Mouse (Mus musculus): ENCODE results near the gene 4933424G06Rik. TPM values are rescaled to one million over a fixed set of nuclear protein-coding genes. Genes with fewer than 3 reads are reported as not detected.
A peak's percentile ranks its signal among the peaks of the same experiment; 100 is the strongest.
"Not testable (repeated sequence)": the region's sequence is repeated elsewhere in the genome, so short reads cannot be mapped to it uniquely, and the experiment has no call there.

The 4933424G06Rik gene
- 0.11 and 0.12 TPM in 2 replicates for polyA plus RNA-seq (2012; rRNA removed)

GRCm38 (mm10) chr1:36709854-36710280 is at the start of gene 4933424G06Rik:
Gene 4933424G06Rik (plus strand): TSS chr1:36710149.
- DNase-seq (ENCODE audit: low read depth): peak; percentile 99
- TF ChIP-seq POLR2A (IDR thresholded peaks at IDR 0.05; ENCODE audit: borderline replicate concordance, extremely low read depth, insufficient read depth, insufficient read length, poor library complexity, severe bottlenecking) (peak; percentile 80; the same call in 1 of the 2 replicates), CTCF (IDR thresholded peaks at IDR 0.05; ENCODE audit: borderline replicate concordance, extremely low read depth, insufficient read depth, insufficient read length) (no peak)

GRCm38 (mm10) chr1:36664457-36664856 is 45.5 kb upstream of the 4933424G06Rik start:
- peak; percentile 31 for DNase-seq (ENCODE audit: low read depth)
- TF ChIP-seq POLR2A (IDR thresholded peaks at IDR 0.05; ENCODE audit: borderline replicate concordance, extremely low read depth, insufficient read depth, insufficient read length, poor library complexity, severe bottlenecking) (no peak), CTCF (IDR thresholded peaks at IDR 0.05; ENCODE audit: borderline replicate concordance, extremely low read depth, insufficient read depth, insufficient read length) (peak; percentile 33; the same call in 1 of the 2 replicates)

GRCm38 (mm10) chr1:36665165-36665723 is 44.7 kb upstream of the 4933424G06Rik start:
- TF ChIP-seq POLR2A (IDR thresholded peaks at IDR 0.05; ENCODE audit: borderline replicate concordance, extremely low read depth, insufficient read depth, insufficient read length, poor library complexity, severe bottlenecking) (no peak), CTCF (IDR thresholded peaks at IDR 0.05; ENCODE audit: borderline replicate concordance, extremely low read depth, insufficient read depth, insufficient read length) (no peak)

GRCm38 (mm10) chr1:36665934-36666333 is 44.0 kb upstream of the 4933424G06Rik start:
- DNase-seq (ENCODE audit: low read depth): no peak
- TF ChIP-seq POLR2A (IDR thresholded peaks at IDR 0.05; ENCODE audit: borderline replicate concordance, extremely low read depth, insufficient read depth, insufficient read length, poor library complexity, severe bottlenecking): no peak
- TF ChIP-seq CTCF (IDR thresholded peaks at IDR 0.05; ENCODE audit: borderline replicate concordance, extremely low read depth, insufficient read depth, insufficient read length): no peak

More at GRCm38 (mm10) chr1:36665165-36665723, 44.7 kb upstream of the 4933424G06Rik start:
- DNase-seq (ENCODE audit: low read depth): no peak

GRCm38 (mm10) chr1:36668007-36668406 is 41.9 kb upstream of the 4933424G06Rik start:
- DNase-seq (ENCODE audit: low read depth): not testable (repeated sequence)

- DNase-seq (ENCODE audit: low read depth): no peak
- TF ChIP-seq CTCF (IDR thresholded peaks at IDR 0.05; ENCODE audit: borderline replicate concordance, extremely low read depth, insufficient read depth, insufficient read length): no peak
- TF ChIP-seq POLR2A (IDR thresholded peaks at IDR 0.05; ENCODE audit: borderline replicate concordance, extremely low read depth, insufficient read depth, insufficient read length, poor library complexity, severe bottlenecking): no peak
Measured at GRCm38 (mm10) chr1:36670256-36670655, 39.7 kb upstream of the 4933424G06Rik start.

GRCm38 (mm10) chr1:36671260-36671659 is 38.7 kb upstream of the 4933424G06Rik start:
- DNase-seq (ENCODE audit: low read depth): no peak
- TF ChIP-seq POLR2A (IDR thresholded peaks at IDR 0.05; ENCODE audit: borderline replicate concordance, extremely low read depth, insufficient read depth, insufficient read length, poor library complexity, severe bottlenecking): no peak
- TF ChIP-seq CTCF (IDR thresholded peaks at IDR 0.05; ENCODE audit: borderline replicate concordance, extremely low read depth, insufficient read depth, insufficient read length): no peak

GRCm38 (mm10) chr1:36672648-36673350 is 37.1 kb upstream of the 4933424G06Rik start:
- TF ChIP-seq CTCF (IDR thresholded peaks at IDR 0.05; ENCODE audit: borderline replicate concordance, extremely low read depth, insufficient read depth, insufficient read length) (no peak), POLR2A (IDR thresholded peaks at IDR 0.05; ENCODE audit: borderline replicate concordance, extremely low read depth, insufficient read depth, insufficient read length, poor library complexity, severe bottlenecking) (no peak)
- no peak for DNase-seq (ENCODE audit: low read depth)

- DNase-seq (ENCODE audit: low read depth): no peak
- TF ChIP-seq CTCF (IDR thresholded peaks at IDR 0.05; ENCODE audit: borderline replicate concordance, extremely low read depth, insufficient read depth, insufficient read length): no peak
- no peak for TF ChIP-seq POLR2A (IDR thresholded peaks at IDR 0.05; ENCODE audit: borderline replicate concordance, extremely low read depth, insufficient read depth, insufficient read length, poor library complexity, severe bottlenecking)
Measured at GRCm38 (mm10) chr1:36674936-36675335, 35.0 kb upstream of the 4933424G06Rik start.

GRCm38 (mm10) chr1:36680893-36681292 is 29.1 kb upstream of the 4933424G06Rik start:
- DNase-seq (ENCODE audit: low read depth): peak; percentile 29
- no peak for TF ChIP-seq POLR2A (IDR thresholded peaks at IDR 0.05; ENCODE audit: borderline replicate concordance, extremely low read depth, insufficient read depth, insufficient read length, poor library complexity, severe bottlenecking)
- TF ChIP-seq CTCF (IDR thresholded peaks at IDR 0.05; ENCODE audit: borderline replicate concordance, extremely low read depth, insufficient read depth, insufficient read length): no peak

- TF ChIP-seq CTCF (IDR thresholded peaks at IDR 0.05; ENCODE audit: borderline replicate concordance, extremely low read depth, insufficient read depth, insufficient read length) (no peak), POLR2A (IDR thresholded peaks at IDR 0.05; ENCODE audit: borderline replicate concordance, extremely low read depth, insufficient read depth, insufficient read length, poor library complexity, severe bottlenecking) (no peak)
- no peak for DNase-seq (ENCODE audit: low read depth)
Measured at GRCm38 (mm10) chr1:36682620-36683355, 27.2 kb upstream of the 4933424G06Rik start, which contains the start of gene Fam178b. Gene Fam178b (minus strand): TSS chr1:36683183.
